Mouse (Mus musculus): Measurements from ENCODE around the gene Cfhr1. TPM values are rescaled to one million over a fixed set of nuclear protein-coding genes. Genes with fewer than 3 reads are reported as not detected.

Cfhr1 gene
- total RNA-seq (2021), result not detected
- long read RNA-seq, experiment 1, result 0 reads
- long read RNA-seq, experiment 2, result 0 reads

GRCm38 (mm10) chr1:139560024-139560423 lies at the start of gene Cfhr1:
TSS of gene Cfhr1 (minus strand) at chr1:139560272.
- DNase-seq (ENCODE audit: extremely low spot score in 1 of 2, low spot score in 2 of 2), result no peak
- intact Hi-C loops (cut with DNase I), result no loop called here
- H3K27ac ChIP-seq, result no peak within 1 kb of the TSS
- TF ChIP-seq CTCF (IDR thresholded peaks at IDR 0.05), result no peak
- H3K4me3 ChIP-seq, result no peak within 1 kb of the TSS

GRCm38 (mm10) chr1:139551311-139551710 lies 8.8 kb downstream of the Cfhr1 start:
- no peak for TF ChIP-seq CTCF (IDR thresholded peaks at IDR 0.05)
- Histone ChIP-seq H3K27ac (no peak overlapping the region), H3K4me3 (no peak overlapping the region)
- DNase-seq (ENCODE audit: extremely low spot score in 1 of 2, low spot score in 2 of 2), result no peak
- intact Hi-C loops (cut with DNase I), result no loop called here

GRCm38 (mm10) chr1:139548536-139548935 lies 11.5 kb downstream of the Cfhr1 start:
- TF ChIP-seq CTCF (IDR thresholded peaks at IDR 0.05), result no peak
- no peak for DNase-seq (ENCODE audit: extremely low spot score in 1 of 2, low spot score in 2 of 2)
- Histone ChIP-seq H3K27ac (no peak overlapping the region), H3K4me3 (no peak overlapping the region)
- intact Hi-C loops (cut with DNase I), result no loop called here

GRCm38 (mm10) chr1:139514556-139514955 lies 45.5 kb downstream of the Cfhr1 start:
- no peak for TF ChIP-seq CTCF (IDR thresholded peaks at IDR 0.05)
- Histone ChIP-seq H3K27ac (no peak overlapping the region), H3K4me3 (no peak overlapping the region)
- intact Hi-C loops (cut with DNase I), result no loop called here
- DNase-seq (ENCODE audit: extremely low spot score in 1 of 2, low spot score in 2 of 2), result no peak

- no peak within 1 kb of the TSS for H3K27ac ChIP-seq
- intact Hi-C loops (cut with DNase I), result no loop called here
- no peak within 1 kb of the TSS for H3K4me3 ChIP-seq
- no peak for TF ChIP-seq CTCF (IDR thresholded peaks at IDR 0.05)
- DNase-seq (ENCODE audit: extremely low spot score in 1 of 2, low spot score in 2 of 2), result no peak
Observed at GRCm38 (mm10) chr1:139501258-139501752, 58.8 kb downstream of the Cfhr1 start, which contains the start of gene F13b. TSS of gene F13b (plus strand) at chr1:139501702.

- TF ChIP-seq CTCF (IDR thresholded peaks at IDR 0.05), result no peak
- H3K4me3 ChIP-seq, result no peak overlapping the region
- no peak overlapping the region for H3K27ac ChIP-seq
- intact Hi-C loops (cut with DNase I), result no loop called here
- no peak for DNase-seq (ENCODE audit: extremely low spot score in 1 of 2, low spot score in 2 of 2)
Observed at GRCm38 (mm10) chr1:139499751-139500150, 60.3 kb downstream of the Cfhr1 start.

Other genes with a start within 250 kb of the Cfhr1 start
- 1 to 10 TPM; 1.1 to 1.2 TPM for gene Crb1, start 183.2 kb downstream of the Cfhr1 start, total RNA-seq (2021)
- gene Zbtb41, start 138.0 kb downstream of the Cfhr1 start, total RNA-seq (2021), result 10 to 100 TPM; 26.8 to 27.4 TPM
- under 1 TPM; 0.48 to 0.51 TPM for gene Aspm, start 105.5 kb downstream of the Cfhr1 start, total RNA-seq (2021)
- not detected for gene F13b, start 58.6 kb downstream of the Cfhr1 start, total RNA-seq (2021)
- gene Gm4788, start 221.0 kb upstream of the Cfhr1 start, total RNA-seq (2021), result under 1 TPM in 1 of 2 experiments, not detected in 1; 0.11 TPM

Measured in left cerebral cortex, adult 2 months (tissue).